Mouse (Mus musculus): ENCODE data around the gene Tnip1. TPM values are rescaled to one million over a fixed set of nuclear protein-coding genes. Genes with fewer than 3 reads are reported as not detected.

Tnip1 gene
- polyA plus RNA-seq, 1 experiment from 2014 or later: 14.8 TPM

GRCm38 (mm10) chr11:54912503-54913316, 50.0 kb downstream of the Tnip1 start:
- no peak for ATAC-seq (ENCODE audit: low FRiP score, low TSS enrichment)
- no peak overlapping the region for H3K9ac ChIP-seq (ENCODE audit: low read depth, low read length)
- 82% methylated on average over 9 of the region's 9 CpGs for WGBS
- no peaks in the 10 kb centered on the region for H3K27me3 ChIP-seq (ENCODE audit: control insufficient read depth, insufficient read depth, low read length)
- no peaks in the 10 kb centered on the region for H3K4me1 ChIP-seq (ENCODE audit: control insufficient read depth, insufficient read depth, low read length)
- peaks cover 51% of the 10 kb centered on the region for H3K36me3 ChIP-seq (ENCODE audit: control insufficient read depth, insufficient read depth, low read length)
- no peaks in the 10 kb centered on the region for H3K9me3 ChIP-seq (ENCODE audit: control insufficient read depth, low read length)
- no peak overlapping the region for H3K4me2 ChIP-seq (replicated peaks; ENCODE audit: low read depth, low read length)
- H3K4me3 ChIP-seq (ENCODE audit: low read length): no peak overlapping the region
- H3K27ac ChIP-seq (ENCODE audit: low read depth, low read length): no peak overlapping the region

DNA sequence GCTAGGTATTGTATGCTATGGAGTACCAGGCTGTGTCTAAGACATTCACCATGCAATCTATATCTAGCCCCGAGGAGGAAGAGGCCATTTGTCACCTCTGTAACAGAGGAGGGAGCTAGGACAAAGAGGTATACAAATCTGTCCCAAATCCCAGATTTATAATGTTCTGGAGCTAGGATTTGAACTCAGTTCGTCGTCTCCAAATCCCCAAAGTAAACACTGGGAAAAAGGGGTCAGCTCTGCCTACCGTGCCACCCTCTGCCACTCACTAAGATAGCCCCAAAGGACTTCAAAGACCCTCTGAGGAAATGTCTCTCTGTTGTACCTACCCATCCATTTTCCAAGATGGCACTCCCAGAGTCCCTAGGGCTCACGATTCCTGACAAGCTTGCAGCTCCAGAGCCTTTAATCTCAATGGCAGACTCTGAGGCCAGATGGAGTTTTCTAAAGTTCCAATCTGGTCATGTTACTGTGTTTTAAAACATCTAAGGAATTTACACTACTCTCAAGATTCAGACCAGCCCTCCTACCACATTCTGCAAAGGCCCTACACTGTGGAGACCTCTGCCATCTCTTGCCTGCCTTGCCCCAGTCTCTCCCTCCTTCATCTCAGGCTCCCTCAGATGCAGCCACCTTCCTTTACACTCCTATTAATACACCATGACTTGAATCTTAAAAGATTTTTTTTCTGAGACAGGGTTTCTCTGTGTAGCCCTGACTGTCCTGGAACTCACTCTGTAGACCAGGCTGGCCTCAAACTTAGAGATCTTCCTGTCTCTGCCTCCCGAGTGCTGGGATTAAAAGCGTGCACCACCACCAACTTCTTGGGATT, 50.8 kb downstream of the Tnip1 start:
- WGBS: 89% methylated on average over 7 of the region's 7 CpGs
- no peak overlapping the region for H3K9ac ChIP-seq (ENCODE audit: low read depth, low read length)
- H3K36me3 ChIP-seq (ENCODE audit: control insufficient read depth, insufficient read depth, low read length): peaks cover 43% of the 10 kb centered on the region
- no peak overlapping the region for H3K27ac ChIP-seq (ENCODE audit: low read depth, low read length)
- H3K27me3 ChIP-seq (ENCODE audit: control insufficient read depth, insufficient read depth, low read length): no peaks in the 10 kb centered on the region
- H3K4me1 ChIP-seq (ENCODE audit: control insufficient read depth, insufficient read depth, low read length): no peaks in the 10 kb centered on the region
- H3K4me2 ChIP-seq (replicated peaks; ENCODE audit: low read depth, low read length): no peak overlapping the region
- H3K4me3 ChIP-seq (ENCODE audit: low read length): no peak overlapping the region
- H3K9me3 ChIP-seq (ENCODE audit: control insufficient read depth, low read length): no peaks in the 10 kb centered on the region
- no peak for ATAC-seq (ENCODE audit: low FRiP score, low TSS enrichment)

DNA sequence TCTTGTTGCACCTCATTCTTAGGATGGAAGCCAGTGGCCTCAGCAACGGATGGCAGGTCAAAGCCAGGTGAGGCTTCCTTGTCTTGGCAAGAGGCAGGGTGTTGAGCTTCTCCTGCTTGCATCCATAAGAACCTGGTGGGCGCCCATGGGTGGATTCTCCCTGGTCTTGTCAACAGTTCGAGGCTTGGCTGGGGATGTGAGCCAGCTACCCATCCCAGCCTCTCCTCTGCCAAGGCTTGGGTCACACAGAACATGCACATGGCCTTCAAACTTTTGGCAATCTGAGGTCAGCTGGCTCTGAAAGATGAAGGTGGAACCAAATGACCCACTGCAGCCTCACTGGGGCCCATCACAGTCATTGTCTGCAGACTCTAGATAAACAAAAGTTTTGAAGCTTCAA, 51.5 kb downstream of the Tnip1 start:
- no peak overlapping the region for H3K4me3 ChIP-seq (ENCODE audit: low read length)
- no peaks in the 10 kb centered on the region for H3K9me3 ChIP-seq (ENCODE audit: control insufficient read depth, low read length)
- no peak overlapping the region for H3K27ac ChIP-seq (ENCODE audit: low read depth, low read length)
- peaks cover 39% of the 10 kb centered on the region for H3K36me3 ChIP-seq (ENCODE audit: control insufficient read depth, insufficient read depth, low read length)
- 86% methylated on average over 3 of the region's 3 CpGs for WGBS
- no peaks in the 10 kb centered on the region for H3K4me1 ChIP-seq (ENCODE audit: control insufficient read depth, insufficient read depth, low read length)
- ATAC-seq (ENCODE audit: low FRiP score, low TSS enrichment): no peak
- no peak overlapping the region for H3K4me2 ChIP-seq (replicated peaks; ENCODE audit: low read depth, low read length)
- no peak overlapping the region for H3K9ac ChIP-seq (ENCODE audit: low read depth, low read length)
- H3K27me3 ChIP-seq (ENCODE audit: control insufficient read depth, insufficient read depth, low read length): no peaks in the 10 kb centered on the region

GRCm38 (mm10) chr11:54910081-54910665, 52.5 kb downstream of the Tnip1 start:
- Histone ChIP-seq H3K4me1 (ENCODE audit: control insufficient read depth, insufficient read depth, low read length) (no peaks in the 10 kb centered on the region), H3K27me3 (ENCODE audit: control insufficient read depth, insufficient read depth, low read length) (no peaks in the 10 kb centered on the region), H3K9ac (ENCODE audit: low read depth, low read length) (no peak overlapping the region), H3K4me2 (replicated peaks; ENCODE audit: low read depth, low read length) (no peak overlapping the region), H3K27ac (ENCODE audit: low read depth, low read length) (no peak overlapping the region), H3K9me3 (ENCODE audit: control insufficient read depth, low read length) (no peaks in the 10 kb centered on the region), H3K36me3 (ENCODE audit: control insufficient read depth, insufficient read depth, low read length) (peaks cover 32% of the 10 kb centered on the region), H3K4me3 (ENCODE audit: low read length) (no peak overlapping the region)
- ATAC-seq (ENCODE audit: low FRiP score, low TSS enrichment): no peak
- WGBS: 92% methylated on average over 12 of the region's 12 CpGs

GRCm38 (mm10) chr11:54909273-54909672, 53.4 kb downstream of the Tnip1 start:
- H3K4me1 ChIP-seq (ENCODE audit: control insufficient read depth, insufficient read depth, low read length): no peaks in the 10 kb centered on the region
- no peak for ATAC-seq (ENCODE audit: low FRiP score, low TSS enrichment)
- H3K9ac ChIP-seq (ENCODE audit: low read depth, low read length): no peak overlapping the region
- H3K4me2 ChIP-seq (replicated peaks; ENCODE audit: low read depth, low read length): no peak overlapping the region
- H3K27ac ChIP-seq (ENCODE audit: low read depth, low read length): no peak overlapping the region
- H3K4me3 ChIP-seq (ENCODE audit: low read length): no peak overlapping the region
- H3K27me3 ChIP-seq (ENCODE audit: control insufficient read depth, insufficient read depth, low read length): no peaks in the 10 kb centered on the region
- H3K36me3 ChIP-seq (ENCODE audit: control insufficient read depth, insufficient read depth, low read length): peaks cover 32% of the 10 kb centered on the region
- no peaks in the 10 kb centered on the region for H3K9me3 ChIP-seq (ENCODE audit: control insufficient read depth, low read length)
- 93% methylated on average over 11 of the region's 11 CpGs for WGBS

- H3K27me3 ChIP-seq (ENCODE audit: control insufficient read depth, insufficient read depth, low read length): no peaks in the 10 kb centered on the region
- no peak for ATAC-seq (ENCODE audit: low FRiP score, low TSS enrichment)
- no peaks in the 10 kb centered on the region for H3K9me3 ChIP-seq (ENCODE audit: control insufficient read depth, low read length)
- 87% methylated on average over 5 of the region's 5 CpGs for WGBS
- H3K4me3 ChIP-seq (ENCODE audit: low read length): no peak overlapping the region
- H3K27ac ChIP-seq (ENCODE audit: low read depth, low read length): no peak overlapping the region
- peaks cover 7% of the 10 kb centered on the region; the same call in 1 of the 2 replicates for H3K4me1 ChIP-seq (ENCODE audit: control insufficient read depth, insufficient read depth, low read length)
- no peak overlapping the region for H3K4me2 ChIP-seq (replicated peaks; ENCODE audit: low read depth, low read length)
- H3K36me3 ChIP-seq (ENCODE audit: control insufficient read depth, insufficient read depth, low read length): peaks cover 24% of the 10 kb centered on the region
- H3K9ac ChIP-seq (ENCODE audit: low read depth, low read length): no peak overlapping the region
Observed at GRCm38 (mm10) chr11:54907259-54907658, 55.5 kb downstream of the Tnip1 start.

DNA sequence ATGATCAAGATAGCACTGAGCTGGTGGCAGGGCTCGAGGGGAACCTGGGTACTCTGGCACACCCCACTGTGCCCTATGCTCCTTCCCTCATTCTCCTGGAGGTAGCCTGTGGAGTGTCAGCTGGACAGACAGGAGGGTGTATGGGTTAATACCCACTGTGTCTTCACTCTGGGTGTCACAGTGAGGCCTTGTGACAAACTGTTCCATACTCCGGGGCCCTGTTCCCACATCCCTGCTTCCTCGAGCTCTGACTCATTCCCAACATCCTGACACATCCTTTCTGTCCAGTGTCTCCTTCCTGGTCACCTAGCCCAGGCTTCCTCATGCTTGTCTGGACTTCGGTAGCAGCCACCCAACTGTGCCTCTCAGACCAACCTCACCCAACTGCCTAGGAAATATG, 56.3 kb downstream of the Tnip1 start:
- Histone ChIP-seq H3K36me3 (ENCODE audit: control insufficient read depth, insufficient read depth, low read length) (peaks cover 21% of the 10 kb centered on the region), H3K4me1 (ENCODE audit: control insufficient read depth, insufficient read depth, low read length) (peaks cover 8% of the 10 kb centered on the region; the same call in 1 of the 2 replicates), H3K9me3 (ENCODE audit: control insufficient read depth, low read length) (no peaks in the 10 kb centered on the region), H3K4me2 (replicated peaks; ENCODE audit: low read depth, low read length) (no peak overlapping the region), H3K27ac (ENCODE audit: low read depth, low read length) (no peak overlapping the region), H3K27me3 (ENCODE audit: control insufficient read depth, insufficient read depth, low read length) (no peaks in the 10 kb centered on the region), H3K4me3 (ENCODE audit: low read length) (no peak overlapping the region), H3K9ac (ENCODE audit: low read depth, low read length) (no peak overlapping the region)
- ATAC-seq (ENCODE audit: low FRiP score, low TSS enrichment): no peak
- 79% methylated on average over 4 of the region's 4 CpGs for WGBS

DNA sequence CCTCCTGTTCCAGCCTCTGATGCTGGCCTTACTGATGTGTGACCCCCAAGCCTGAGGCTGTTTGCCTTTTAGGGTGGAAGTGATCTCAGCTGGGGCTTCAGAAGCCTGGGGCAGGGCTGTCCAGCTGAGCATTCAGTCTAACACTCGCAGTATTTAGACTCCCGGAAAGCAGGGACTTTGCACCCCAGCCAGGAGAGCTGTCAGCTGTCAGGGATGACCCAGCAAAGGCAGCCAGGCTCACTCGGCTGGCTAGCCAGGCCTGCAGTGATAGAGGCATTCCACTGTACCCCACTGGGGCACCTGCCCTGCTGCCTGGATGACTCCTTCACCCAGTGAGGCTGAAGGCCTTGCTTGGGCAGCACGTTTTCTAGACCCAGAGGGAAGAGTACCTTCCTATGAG, 56.8 kb downstream of the Tnip1 start:
- H3K9ac ChIP-seq (ENCODE audit: low read depth, low read length): no peak overlapping the region
- no peak overlapping the region for H3K4me2 ChIP-seq (replicated peaks; ENCODE audit: low read depth, low read length)
- H3K4me3 ChIP-seq (ENCODE audit: low read length): no peak overlapping the region
- no peaks in the 10 kb centered on the region for H3K9me3 ChIP-seq (ENCODE audit: control insufficient read depth, low read length)
- peaks cover 21% of the 10 kb centered on the region for H3K36me3 ChIP-seq (ENCODE audit: control insufficient read depth, insufficient read depth, low read length)
- H3K27ac ChIP-seq (ENCODE audit: low read depth, low read length): no peak overlapping the region
- peaks cover 8% of the 10 kb centered on the region; the same call in 1 of the 2 replicates for H3K4me1 ChIP-seq (ENCODE audit: control insufficient read depth, insufficient read depth, low read length)
- no peak for ATAC-seq (ENCODE audit: low FRiP score, low TSS enrichment)
- WGBS: 72% methylated on average over 4 of the region's 4 CpGs
- no peaks in the 10 kb centered on the region for H3K27me3 ChIP-seq (ENCODE audit: control insufficient read depth, insufficient read depth, low read length)
